Mouse (Mus musculus) thymus, adult 2 months (tissue): ENCODE measurements around the gene Fn1. TPM values are rescaled to one million over a fixed set of nuclear protein-coding genes. Genes with fewer than 3 reads are reported as not detected.
A peak's percentile ranks its signal among the peaks of the same experiment; 100 is the strongest.

Source experiments
- DNase-seq: peaks from one replicate; pipeline ENCODE4 v3.0.0; 2021
- H3K27ac ChIP-seq: fragments of 200-500 bp; 2 replicates; pipeline ENCODE4 v1.5.1; 2012; ENCODE audit warnings: low read length, control low read depth; ENCODE audit not compliant: control insufficient read depth, insufficient read depth
- H3K27me3 ChIP-seq: fragments of 200-500 bp; 2 replicates; pipeline ENCODE4 v1.6.1; 2012; ENCODE audit warnings: mild to moderate bottlenecking, low read length, moderate library complexity, mixed read lengths; ENCODE audit not compliant: control insufficient read depth, insufficient read depth
- H3K36me3 ChIP-seq: fragments of 200-500 bp; 2 replicates; pipeline ENCODE4 v1.6.1; 2012; ENCODE audit warnings: mild to moderate bottlenecking, low read length, moderate library complexity; ENCODE audit not compliant: control insufficient read depth, insufficient read depth
- H3K4me1 ChIP-seq: fragments of 200-500 bp; replicated peaks from 2 replicates; pipeline ENCODE4 v1.6.1; 2012; ENCODE audit warnings: low read length; ENCODE audit not compliant: control insufficient read depth, insufficient read depth
- H3K4me3 ChIP-seq: fragments of 200-500 bp; 2 replicates; pipeline ENCODE4 v1.5.1; 2012; ENCODE audit warnings: mild to moderate bottlenecking, low read length, control low read depth, moderate library complexity; ENCODE audit not compliant: control insufficient read depth, insufficient read depth
- CTCF ChIP-seq: fragments of 200-500 bp; IDR thresholded peaks from 2 replicates; pipeline ENCODE4 v1.5.1; 2012; ENCODE audit warnings: mild to moderate bottlenecking, control low read depth, low read length, moderate library complexity, borderline replicate concordance; ENCODE audit not compliant: control insufficient read depth, poor library complexity, insufficient read depth; ENCODE audit errors: extremely low read depth
- POLR2A ChIP-seq: fragments of 200-500 bp; IDR thresholded peaks from 2 replicates; pipeline ENCODE4 v1.6.1; 2012; ENCODE audit warnings: mild to moderate bottlenecking, low read length, control low read depth, moderate library complexity; ENCODE audit not compliant: control insufficient read depth, poor library complexity, insufficient read depth; ENCODE audit errors: extremely low read depth
- WGBS: fragments of 180-500 bp; shearing (Covaris S2); methylation state at CpG from one replicate; pipeline ENCODE4 v1.1.7; 2018; 5-methylcytosine and 5-hydroxymethylcytosine counted together
- polyA plus RNA-seq: library from polyadenylated mRNA; depleted of rRNA; stranded (reverse); fragments of >200 nt; gene quantifications from 2 replicates; pipeline ENCODE4 v1.2.3, GENCODE M21; 2012

Gene Fn1
- polyA plus RNA-seq, 1 experiment: 31.3 TPM

GRCm38 (mm10) chr1:71672346-71672745, 19.3 kb upstream of the Fn1 start:
- H3K4me3 ChIP-seq: no peak overlapping the region
- 83% methylated on average over 3 of the region's 3 CpGs for WGBS
- H3K27me3 ChIP-seq: no peaks in the 10 kb centered on the region
- H3K36me3 ChIP-seq: no peaks in the 10 kb centered on the region
- no peak for TF ChIP-seq CTCF
- TF ChIP-seq POLR2A: no peak
- H3K4me1 ChIP-seq: no peaks in the 10 kb centered on the region
- no peak overlapping the region for H3K27ac ChIP-seq
- DNase-seq: no peak

- TF ChIP-seq POLR2A (no peak), CTCF (no peak)
- 95% methylated on average over 6 of the region's 6 CpGs for WGBS
- H3K27ac ChIP-seq: no peak overlapping the region
- no peak for DNase-seq
- H3K4me1 ChIP-seq: no peaks in the 10 kb centered on the region
- H3K36me3 ChIP-seq: no peaks in the 10 kb centered on the region
- no peaks in the 10 kb centered on the region for H3K27me3 ChIP-seq
- no peak overlapping the region for H3K4me3 ChIP-seq
Observed at GRCm38 (mm10) chr1:71663242-71663641, 10.2 kb upstream of the Fn1 start.

- no peak for DNase-seq
- TF ChIP-seq CTCF (no peak), POLR2A (no peak)
- H3K27ac ChIP-seq: no peak overlapping the region
- peaks cover 2% of the 10 kb centered on the region; the same call in 1 of the 2 replicates for H3K4me1 ChIP-seq
- WGBS: 89% methylated on average over 6 of the region's 6 CpGs
- no peaks in the 10 kb centered on the region for H3K36me3 ChIP-seq
- no peaks in the 10 kb centered on the region for H3K27me3 ChIP-seq
- H3K4me3 ChIP-seq: no peak overlapping the region
Observed at GRCm38 (mm10) chr1:71658632-71659031, 5.6 kb upstream of the Fn1 start.

GRCm38 (mm10) chr1:71656309-71656708, 3.3 kb upstream of the Fn1 start:
- DNase-seq: no peak
- Histone ChIP-seq H3K4me1 (peaks cover 12% of the 10 kb centered on the region; the same call in 1 of the 2 replicates), H3K36me3 (no peaks in the 10 kb centered on the region), H3K4me3 (no peak overlapping the region), H3K27ac (no peak overlapping the region), H3K27me3 (peaks cover 4% of the 10 kb centered on the region; the same call in 1 of the 2 replicates)
- WGBS: 90% methylated on average over 6 of the region's 6 CpGs
- no peak for TF ChIP-seq POLR2A

- TF ChIP-seq CTCF (no peak), POLR2A (no peak)
- Histone ChIP-seq H3K27ac (no peak overlapping the region), H3K36me3 (no peaks in the 10 kb centered on the region), H3K4me3 (no peak overlapping the region), H3K4me1 (peaks cover 12% of the 10 kb centered on the region; the same call in 1 of the 2 replicates), H3K27me3 (peaks cover 4% of the 10 kb centered on the region; the same call in 1 of the 2 replicates)
- WGBS: 31% methylated on average over 8 of the region's 8 CpGs
- no peak for DNase-seq
Observed at GRCm38 (mm10) chr1:71654221-71654620, 1.2 kb upstream of the Fn1 start.

- H3K27ac ChIP-seq: no peak overlapping the region
Observed at GRCm38 (mm10) chr1:71653400-71654159, 580 bp upstream of the Fn1 start.

GRCm38 (mm10) chr1:71651828-71652227, 1.2 kb downstream of the Fn1 start:
- H3K4me1 ChIP-seq: peaks cover 12% of the 10 kb centered on the region; the same call in 1 of the 2 replicates

More at GRCm38 (mm10) chr1:71653400-71654159, 580 bp upstream of the Fn1 start:
- no peak for TF ChIP-seq POLR2A
- TF ChIP-seq CTCF: no peak
- Histone ChIP-seq H3K36me3 (no peaks in the 10 kb centered on the region), H3K27me3 (peaks cover 4% of the 10 kb centered on the region; the same call in 1 of the 2 replicates), H3K4me3 (peak overlapping the region; percentile 35), H3K4me1 (peaks cover 12% of the 10 kb centered on the region; the same call in 1 of the 2 replicates)
- DNase-seq: peak; percentile 7
- 3% methylated on average over 24 of the region's 24 CpGs for WGBS

More at GRCm38 (mm10) chr1:71651828-71652227, 1.2 kb downstream of the Fn1 start:
- Histone ChIP-seq H3K4me3 (no peak overlapping the region), H3K36me3 (no peaks in the 10 kb centered on the region), H3K27me3 (peaks cover 4% of the 10 kb centered on the region; the same call in 1 of the 2 replicates), H3K27ac (no peak overlapping the region)
- no peak for TF ChIP-seq POLR2A
- TF ChIP-seq CTCF: no peak
- DNase-seq: no peak
- WGBS: 56% methylated on average over 1 of the region's 1 CpGs
